Mouse (Mus musculus) cerebellum, adult 2 months (tissue): Measurements from ENCODE around the gene AC131692.1.

Source experiments
- CTCF ChIP-seq: fragments of 200-500 bp; IDR thresholded peaks from 2 replicates; pipeline ENCODE4 v1.5.1; 2011; ENCODE audit warnings: low read depth, mild to moderate bottlenecking, control low read depth, low read length, moderate library complexity, borderline replicate concordance; ENCODE audit not compliant: insufficient read depth
- POLR2A ChIP-seq: fragments of 200-500 bp; IDR thresholded peaks from 2 replicates; pipeline ENCODE4 v1.6.1; 2011; ENCODE audit warnings: low read length, control low read depth, borderline replicate concordance; ENCODE audit not compliant: insufficient read depth

DNA sequence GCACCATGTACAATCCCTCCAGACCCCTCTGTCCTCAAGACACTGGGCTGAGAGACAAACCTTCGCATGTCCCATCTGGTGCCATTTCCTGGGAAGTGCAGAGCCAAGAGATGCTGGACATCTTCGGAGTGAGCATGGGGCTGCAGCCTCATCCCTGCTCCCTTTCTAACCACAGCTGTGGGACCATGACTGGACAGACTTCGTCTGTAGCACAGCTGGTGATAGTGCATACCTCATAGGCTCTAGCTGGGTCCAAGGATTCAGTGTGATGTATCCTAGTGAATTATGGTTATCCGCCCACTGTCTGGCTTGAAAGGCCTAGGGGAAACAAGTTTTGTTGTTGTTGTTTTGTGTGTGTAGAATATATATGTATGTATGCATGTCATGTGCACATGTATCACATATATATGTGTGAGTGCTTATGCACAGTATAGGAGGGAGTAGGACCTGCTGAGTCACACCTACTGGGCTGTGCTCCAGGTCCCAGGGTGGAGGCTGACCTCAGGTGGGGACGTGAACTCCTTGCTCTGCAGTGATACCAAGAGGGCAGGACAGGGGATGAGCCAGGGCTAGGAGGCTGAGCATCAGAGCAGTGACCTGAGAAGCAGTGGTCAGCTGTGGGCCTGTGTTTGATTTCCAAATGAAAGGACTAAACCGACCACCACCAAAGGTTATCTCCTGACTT, 8.1 kb downstream of the AC131692.1 start:
- no peak for TF ChIP-seq CTCF
- TF ChIP-seq POLR2A, result no peak
